Mouse (Mus musculus): ENCODE measurements around the gene Pdpk1. TPM values are rescaled to one million over a fixed set of nuclear protein-coding genes. Genes with fewer than 3 reads are reported as not detected.

Pdpk1 gene
- 69.8 and 75.5 TPM in 2 replicates for polyA plus RNA-seq (2015; fragmentation: Nextera tagmentation; extraction: Ambion mirVana)

- no peaks in the 10 kb centered on the region for H3K9me3 ChIP-seq
- H3K4me1 ChIP-seq = peaks cover 7% of the 10 kb centered on the region
- 93% methylated on average over 2 of the region's 2 CpGs for WGBS
- no peak within 1 kb of the TSS for H3K27ac ChIP-seq
- H3K4me2 ChIP-seq = peak within 1 kb of the TSS; percentile 57
- H3K9ac ChIP-seq = no peak within 1 kb of the TSS
- ATAC-seq (replicated peaks) = no peak
- H3K36me3 ChIP-seq (replicated peaks) = no peaks in the 10 kb centered on the region
- H3K4me3 ChIP-seq = peak within 1 kb of the TSS; percentile 30
- H3K27me3 ChIP-seq (replicated peaks) = no peaks in the 10 kb centered on the region
Observed at GRCm38 (mm10) chr17:24150824-24151223, at the start of gene Pdpk1. Gene Pdpk1 (minus strand): TSS chr17:24150924.

- Histone ChIP-seq H3K9me3 (no peaks in the 10 kb centered on the region), H3K4me1 (peaks cover 34% of the 10 kb centered on the region), H3K9ac (no peak overlapping the region), H3K27me3 (replicated peaks) (no peaks in the 10 kb centered on the region), H3K4me2 (no peak overlapping the region), H3K27ac (no peak overlapping the region), H3K36me3 (replicated peaks) (no peaks in the 10 kb centered on the region), H3K4me3 (no peak overlapping the region)
- ATAC-seq (replicated peaks) = no peak
- 71% methylated on average over 4 of the region's 4 CpGs for whole genome bisulfite sequencing
Observed at GRCm38 (mm10) chr17:24199741-24200140, 49.0 kb upstream of the Pdpk1 start.

DNA sequence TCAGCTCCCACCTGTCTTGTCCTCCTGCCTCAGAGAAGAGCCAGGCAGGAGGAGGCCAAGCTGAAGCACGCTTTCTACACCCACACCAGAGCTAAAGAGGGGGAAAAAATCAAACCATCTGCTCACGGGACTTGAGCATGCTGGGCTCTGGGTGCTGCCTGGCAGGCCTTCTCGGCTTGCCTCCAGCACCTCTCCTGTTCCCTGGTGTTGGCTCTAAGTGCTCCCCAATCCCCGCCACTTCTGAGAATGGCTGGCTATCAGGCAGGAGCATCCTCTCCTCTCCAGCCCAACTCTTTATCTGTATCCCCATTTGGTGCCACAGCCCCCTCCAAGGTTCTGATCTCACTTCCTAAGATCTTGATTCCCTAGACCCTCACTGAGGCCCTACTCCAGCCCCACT lies 48.5 kb upstream of the Pdpk1 start:
- H3K9ac ChIP-seq = no peak overlapping the region
- no peak for ATAC-seq (replicated peaks)

DNA sequence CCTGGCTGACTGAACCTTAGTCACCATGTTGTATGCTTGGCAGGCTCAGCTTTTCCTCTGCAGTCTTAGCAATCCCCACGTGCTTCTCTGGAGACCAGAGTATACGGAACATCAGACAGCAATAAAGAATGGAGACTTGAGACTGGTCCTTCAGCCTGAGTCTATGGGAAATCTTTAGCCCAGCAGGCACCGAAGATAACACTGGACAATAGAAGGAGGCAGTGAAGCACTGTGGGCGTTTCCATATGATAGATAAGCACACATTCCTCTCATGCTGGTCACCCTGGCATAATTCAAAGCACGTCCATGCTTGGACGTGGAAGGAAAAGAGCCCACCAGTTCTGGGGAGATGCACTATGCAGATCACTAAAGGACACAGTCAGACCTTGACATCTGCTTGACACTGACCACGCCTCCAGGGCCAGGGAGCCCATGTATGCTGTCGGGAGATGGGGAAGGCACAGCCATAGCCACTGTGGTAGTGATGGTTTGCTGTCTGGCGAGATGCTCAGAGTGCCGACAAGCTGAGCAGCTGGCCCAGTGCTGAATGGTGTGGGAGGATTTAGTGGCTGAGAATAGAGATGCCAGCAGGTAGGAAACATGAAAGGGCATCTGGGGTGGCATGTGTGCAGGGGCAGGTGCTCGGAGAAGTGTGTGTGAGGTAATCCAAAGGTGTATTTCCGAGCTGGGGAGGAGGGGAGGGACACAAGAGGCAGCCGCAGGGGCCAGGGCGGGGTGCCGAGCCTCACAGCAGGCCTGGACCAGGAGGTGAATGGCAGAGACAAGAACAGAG lies 46.5 kb upstream of the Pdpk1 start:
- no peaks in the 10 kb centered on the region for H3K9me3 ChIP-seq
- H3K27me3 ChIP-seq (replicated peaks) = no peaks in the 10 kb centered on the region
- H3K4me3 ChIP-seq = no peak overlapping the region
- no peaks in the 10 kb centered on the region for H3K36me3 ChIP-seq (replicated peaks)
- peaks cover 12% of the 10 kb centered on the region for H3K4me1 ChIP-seq
- no peak overlapping the region for H3K9ac ChIP-seq
- 66% methylated on average over 15 of the region's 15 CpGs for WGBS
- no peak for ATAC-seq (replicated peaks)
- no peak overlapping the region for H3K27ac ChIP-seq
- H3K4me2 ChIP-seq = no peak overlapping the region

More for the DNA sequence above, 48.5 kb upstream of the Pdpk1 start:
- no peaks in the 10 kb centered on the region for H3K9me3 ChIP-seq
- H3K4me3 ChIP-seq = no peak overlapping the region
- no peaks in the 10 kb centered on the region for H3K27me3 ChIP-seq (replicated peaks)
- H3K27ac ChIP-seq = no peak overlapping the region
- 88% methylated on average over 4 of the region's 4 CpGs for WGBS
- H3K4me2 ChIP-seq = no peak overlapping the region
- H3K4me1 ChIP-seq = peaks cover 29% of the 10 kb centered on the region
- H3K36me3 ChIP-seq (replicated peaks) = no peaks in the 10 kb centered on the region

DNA sequence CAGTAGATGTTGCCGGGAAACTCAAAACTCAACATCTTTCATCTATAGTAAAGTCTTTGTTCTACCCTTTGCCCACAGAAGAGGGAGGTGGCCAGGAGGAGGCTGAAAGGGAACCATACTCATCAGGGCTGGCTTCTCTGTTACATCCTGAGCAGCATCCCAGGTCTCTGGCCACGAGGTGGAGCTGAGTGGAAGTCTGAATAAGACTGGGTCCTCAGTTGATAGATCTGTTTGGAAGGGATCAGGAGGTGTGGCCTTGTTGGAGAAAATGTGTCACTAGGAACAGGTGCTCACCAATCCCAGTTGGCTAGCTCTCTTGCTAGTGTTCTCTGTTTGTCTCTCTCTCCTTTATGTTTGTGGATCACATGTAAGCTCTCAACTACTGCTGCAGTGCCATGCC lies 44.6 kb upstream of the Pdpk1 start:
- no peak overlapping the region for H3K4me3 ChIP-seq
- no peak overlapping the region for H3K27ac ChIP-seq
- no peaks in the 10 kb centered on the region for H3K9me3 ChIP-seq
- H3K36me3 ChIP-seq (replicated peaks) = no peaks in the 10 kb centered on the region
- peaks cover 6% of the 10 kb centered on the region; the same call in 1 of the 2 replicates for H3K4me1 ChIP-seq
- 72% methylated on average over 2 of the region's 2 CpGs for WGBS
- H3K27me3 ChIP-seq (replicated peaks) = no peaks in the 10 kb centered on the region
- no peak overlapping the region for H3K4me2 ChIP-seq
- ATAC-seq (replicated peaks) = no peak
- no peak overlapping the region for H3K9ac ChIP-seq

DNA sequence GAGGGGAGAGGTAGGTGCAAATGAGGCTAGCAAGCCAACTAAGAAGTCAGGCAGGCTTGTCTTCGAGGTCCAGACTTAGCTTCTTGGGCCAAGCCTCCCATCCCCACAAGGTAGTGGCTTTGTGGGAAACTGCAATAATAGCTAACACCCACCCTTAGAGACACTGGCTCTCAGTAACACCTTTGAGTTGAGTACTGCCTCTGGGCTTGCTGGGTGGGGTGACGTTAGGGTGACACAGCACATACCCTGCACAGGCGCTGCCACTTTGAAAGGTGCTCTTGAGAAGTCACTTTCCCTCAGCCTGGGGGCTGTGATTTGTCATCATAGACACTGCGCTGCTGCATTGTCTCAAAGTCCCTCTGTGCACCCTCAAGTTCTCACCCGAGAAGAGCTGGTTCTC lies 43.0 kb upstream of the Pdpk1 start:
- Histone ChIP-seq H3K4me1 (0 out of 2 replicates have a peak, but pooled peaks cover 2% of the 10 kb centered on the region), H3K4me3 (no peak overlapping the region), H3K27me3 (replicated peaks) (no peaks in the 10 kb centered on the region), H3K9me3 (no peaks in the 10 kb centered on the region), H3K9ac (no peak overlapping the region), H3K36me3 (replicated peaks) (0 out of 2 replicates have a peak, but pooled peaks cover 3% of the 10 kb centered on the region), H3K27ac (no peak overlapping the region), H3K4me2 (no peak overlapping the region)
- 94% methylated on average over 5 of the region's 5 CpGs for WGBS
- no peak for ATAC-seq (replicated peaks)

GRCm38 (mm10) chr17:24193268-24193667 lies 42.5 kb upstream of the Pdpk1 start:
- ATAC-seq (replicated peaks) = no peak
- H3K9ac ChIP-seq = no peak overlapping the region
- H3K4me3 ChIP-seq = no peak overlapping the region
- no peak overlapping the region for H3K27ac ChIP-seq
- H3K4me2 ChIP-seq = no peak overlapping the region
- H3K9me3 ChIP-seq = no peaks in the 10 kb centered on the region
- WGBS = 86% methylated on average over 8 of the region's 8 CpGs
- H3K4me1 ChIP-seq = 0 out of 2 replicates have a peak, but pooled peaks cover 2% of the 10 kb centered on the region
- 0 out of 2 replicates have a peak, but pooled peaks cover 3% of the 10 kb centered on the region for H3K36me3 ChIP-seq (replicated peaks)
- H3K27me3 ChIP-seq (replicated peaks) = no peaks in the 10 kb centered on the region

DNA sequence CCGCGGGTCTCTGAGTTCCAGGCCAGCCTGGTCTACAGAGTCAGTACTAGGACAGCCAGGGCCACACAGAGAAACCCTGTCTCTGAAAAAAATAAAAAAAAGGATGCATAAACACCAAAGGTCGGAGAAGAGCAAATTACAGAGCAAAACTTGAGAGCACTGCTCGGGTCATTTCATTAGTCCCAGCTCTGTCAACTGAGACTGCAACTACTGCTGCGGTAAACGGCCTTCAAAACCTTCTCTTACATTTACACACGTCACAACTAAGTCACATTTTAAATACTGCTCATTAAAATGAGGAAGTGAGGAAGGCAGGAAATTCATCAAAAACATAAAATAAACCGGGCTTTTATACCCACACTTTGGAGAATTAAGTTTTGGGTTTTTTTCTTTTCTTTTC lies 42.1 kb upstream of the Pdpk1 start:
- ATAC-seq (replicated peaks) = no peak
- Histone ChIP-seq H3K36me3 (replicated peaks) (peaks cover 3% of the 10 kb centered on the region; the same call in 1 of the 2 replicates), H3K27ac (no peak overlapping the region), H3K4me3 (no peak overlapping the region), H3K9ac (no peak overlapping the region), H3K4me2 (no peak overlapping the region), H3K4me1 (0 out of 2 replicates have a peak, but pooled peaks cover 2% of the 10 kb centered on the region), H3K27me3 (replicated peaks) (no peaks in the 10 kb centered on the region), H3K9me3 (no peaks in the 10 kb centered on the region)
- WGBS = 81% methylated on average over 8 of the region's 8 CpGs

GRCm38 (mm10) chr17:24191481-24191880 lies 40.8 kb upstream of the Pdpk1 start:
- H3K27me3 ChIP-seq (replicated peaks) = no peaks in the 10 kb centered on the region
- H3K36me3 ChIP-seq (replicated peaks) = peaks cover 3% of the 10 kb centered on the region; the same call in 1 of the 2 replicates
- H3K4me3 ChIP-seq = no peak overlapping the region
- H3K4me1 ChIP-seq = no peaks in the 10 kb centered on the region
- no peak overlapping the region for H3K4me2 ChIP-seq
- WGBS = 75% methylated on average over 4 of the region's 4 CpGs
- no peak overlapping the region for H3K27ac ChIP-seq
- no peak for ATAC-seq (replicated peaks)
- no peak overlapping the region for H3K9ac ChIP-seq
- no peaks in the 10 kb centered on the region for H3K9me3 ChIP-seq

DNA sequence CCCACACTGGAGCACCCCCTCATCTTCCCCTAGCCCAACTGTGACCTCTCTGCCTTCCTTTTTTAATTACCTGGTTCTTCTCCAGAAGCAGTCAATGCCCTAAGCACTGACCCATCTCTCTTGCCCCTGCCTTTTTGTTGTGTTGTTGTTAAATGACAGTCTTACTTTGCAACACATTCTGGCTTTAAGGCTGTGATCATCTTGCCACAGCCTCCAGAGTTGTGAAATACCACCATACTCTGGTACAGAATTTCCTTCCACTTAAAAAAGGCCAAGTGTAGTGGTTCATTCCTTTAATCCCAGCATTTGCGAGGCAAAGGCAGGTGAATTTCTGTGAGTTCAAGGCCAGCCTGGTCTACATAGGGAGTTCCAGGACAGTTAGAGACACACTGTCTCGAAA lies 40.2 kb upstream of the Pdpk1 start:
- Histone ChIP-seq H3K36me3 (replicated peaks) (peaks cover 3% of the 10 kb centered on the region; the same call in 1 of the 2 replicates), H3K27me3 (replicated peaks) (no peaks in the 10 kb centered on the region), H3K4me3 (no peak overlapping the region), H3K27ac (no peak overlapping the region), H3K4me1 (no peaks in the 10 kb centered on the region), H3K9ac (no peak overlapping the region), H3K4me2 (no peak overlapping the region), H3K9me3 (no peaks in the 10 kb centered on the region)
- WGBS = 91% methylated on average over 2 of the region's 2 CpGs
- no peak for ATAC-seq (replicated peaks)

DNA sequence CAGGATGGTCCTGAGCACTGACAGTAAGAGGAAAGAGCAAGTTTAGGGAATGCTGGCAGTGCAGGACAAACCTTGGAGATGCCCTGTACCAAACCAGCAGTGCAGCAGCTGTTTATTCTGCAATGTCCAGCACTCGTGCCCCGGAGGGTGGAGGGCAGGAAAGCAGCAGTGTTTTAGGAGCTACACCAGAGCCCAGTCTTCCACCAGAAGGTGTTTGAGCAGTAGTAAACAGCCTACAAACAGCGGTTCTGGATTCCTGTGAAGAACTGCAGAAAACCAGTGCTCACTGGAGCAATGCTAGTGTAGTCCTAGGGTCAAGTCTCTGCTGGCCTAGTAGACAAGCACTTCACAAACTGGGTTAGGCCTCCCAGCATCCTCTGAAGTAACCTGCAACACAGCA lies 23.5 kb upstream of the Pdpk1 start:
- no peak for ATAC-seq (replicated peaks)
- H3K36me3 ChIP-seq (replicated peaks) = 0 out of 2 replicates have a peak, but pooled peaks cover 3% of the 10 kb centered on the region
- H3K9me3 ChIP-seq = no peaks in the 10 kb centered on the region
- H3K27me3 ChIP-seq (replicated peaks) = no peaks in the 10 kb centered on the region
- no peak overlapping the region for H3K4me3 ChIP-seq
- H3K4me2 ChIP-seq = no peak overlapping the region
- 80% methylated on average over 3 of the region's 3 CpGs for WGBS
- no peak overlapping the region for H3K9ac ChIP-seq
- H3K4me1 ChIP-seq = peaks cover 7% of the 10 kb centered on the region
- no peak overlapping the region for H3K27ac ChIP-seq

DNA sequence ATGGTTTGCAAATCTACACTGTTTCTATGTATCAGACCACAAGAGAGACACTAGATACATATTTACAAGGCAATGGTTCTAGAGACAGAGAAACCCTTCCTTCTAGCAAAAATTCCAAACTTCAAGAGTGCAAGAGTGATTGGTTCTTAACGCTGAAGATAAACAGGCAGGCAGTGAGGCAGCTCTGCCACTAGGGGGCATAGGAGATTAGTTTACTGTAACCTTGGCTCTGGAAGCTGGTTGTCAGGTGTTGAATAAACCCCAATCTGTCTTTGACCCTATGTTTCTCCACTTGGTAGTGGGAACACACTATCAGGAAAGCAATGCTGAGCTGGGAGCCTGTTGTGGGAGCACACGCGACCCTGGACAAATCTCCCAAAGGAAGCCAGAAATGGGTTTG lies 22.7 kb upstream of the Pdpk1 start:
- Histone ChIP-seq H3K36me3 (replicated peaks) (no peaks in the 10 kb centered on the region), H3K9me3 (no peaks in the 10 kb centered on the region), H3K27me3 (replicated peaks) (no peaks in the 10 kb centered on the region), H3K27ac (no peak overlapping the region), H3K4me2 (no peak overlapping the region), H3K4me1 (peaks cover 7% of the 10 kb centered on the region), H3K4me3 (no peak overlapping the region), H3K9ac (no peak overlapping the region)
- 0% methylated on average over 3 of the region's 3 CpGs for WGBS
- no peak for ATAC-seq (replicated peaks)

- Histone ChIP-seq H3K27ac (no peak overlapping the region), H3K27me3 (replicated peaks) (no peaks in the 10 kb centered on the region), H3K4me1 (peaks cover 24% of the 10 kb centered on the region), H3K9ac (no peak overlapping the region), H3K4me3 (no peak overlapping the region), H3K36me3 (replicated peaks) (peaks cover under 1% of the 10 kb centered on the region; the same call in 1 of the 2 replicates), H3K9me3 (no peaks in the 10 kb centered on the region), H3K4me2 (no peak overlapping the region)
- ATAC-seq (replicated peaks) = no peak
- 89% methylated on average over 4 of the region's 4 CpGs for WGBS
Observed at GRCm38 (mm10) chr17:24171738-24172137, 21.0 kb upstream of the Pdpk1 start.

Data from midbrain, embryonic 15.5 days (tissue).